Mouse (Mus musculus) limb, embryonic 14.5 days (tissue): ENCODE results near the gene Dusp6. TPM values are rescaled to one million over a fixed set of nuclear protein-coding genes. Genes with fewer than 3 reads are reported as not detected.

Experiments
- ATAC-seq: fragments of 200-750 bp; cut with Nextera tagmentation; 2 replicates; pipeline ENCODE4 v1.8.0; 2017; ENCODE audit warnings: low read depth, moderate number of reproducible peaks, moderate TSS enrichment; ENCODE audit not compliant: low FRiP score
- DNase-seq: peaks from one replicate; pipeline ENCODE4 v3.0.0-alpha.2; 2015; ENCODE audit warnings: low spot score
- H3K27ac ChIP-seq: fragments of 300-500 bp; sonication (generic); replicated peaks from 2 replicates; pipeline ENCODE4 v1.5.1; 2014; ENCODE audit warnings: low read depth, mild to moderate bottlenecking, low read length, moderate library complexity, mixed read lengths
- H3K27me3 ChIP-seq: fragments of 300-500 bp; sonication (generic); 2 replicates; pipeline ENCODE4 v1.6.1; 2014; ENCODE audit warnings: low read length, mixed read lengths; ENCODE audit not compliant: control insufficient read depth, insufficient read depth
- H3K36me3 ChIP-seq: fragments of 300-500 bp; sonication (generic); 2 replicates; pipeline ENCODE4 v1.6.1; 2014; ENCODE audit warnings: mild to moderate bottlenecking, low read length, moderate library complexity, mixed read lengths; ENCODE audit not compliant: control insufficient read depth, insufficient read depth
- H3K4me1 ChIP-seq: fragments of 300-500 bp; sonication (generic); 2 replicates; pipeline ENCODE4 v1.6.1; 2014; ENCODE audit warnings: antibody characterized with exemption, low read length, mixed read lengths; ENCODE audit not compliant: control insufficient read depth, insufficient read depth
- H3K4me2 ChIP-seq: fragments of 300-500 bp; sonication (generic); replicated peaks from 2 replicates; pipeline ENCODE4 v1.6.1; 2014; ENCODE audit warnings: low read depth, mild to moderate bottlenecking, low read length, moderate library complexity; ENCODE audit not compliant: severe bottlenecking
- H3K4me3 ChIP-seq: fragments of 300-500 bp; sonication (generic); replicated peaks from 2 replicates; pipeline ENCODE4 v1.5.1; 2014; ENCODE audit warnings: low read length
- H3K9ac ChIP-seq: fragments of 300-500 bp; sonication (generic); 2 replicates; pipeline ENCODE4 v1.6.1; 2014; ENCODE audit warnings: mild to moderate bottlenecking, low read depth, low read length, moderate library complexity; ENCODE audit not compliant: severe bottlenecking
- H3K9me3 ChIP-seq: fragments of 300-500 bp; sonication (generic); 2 replicates; pipeline ENCODE4 v1.6.1; 2016; ENCODE audit warnings: low read length; ENCODE audit not compliant: control insufficient read depth
- POLR2A ChIP-seq: fragments of 200-500 bp; IDR thresholded peaks from 2 replicates; pipeline ENCODE4 v1.8.0; 2012; ENCODE audit warnings: inconsistent platforms, mild to moderate bottlenecking, moderate library complexity, borderline replicate concordance; ENCODE audit not compliant: insufficient read depth, insufficient read length; ENCODE audit errors: extremely low read depth
- WGBS: fragments of 180-500 bp; shearing (Covaris S2); extraction: QIAGEN DNeasy Blood & Tissue Kit; methylation state at CpG from one replicate; pipeline ENCODE4 v1.1.7; 2014; 5-methylcytosine and 5-hydroxymethylcytosine counted together
- polyA plus RNA-seq, 2 experiments: library from polyadenylated mRNA; depleted of rRNA in 1 of 2; stranded (reverse) in 1 of 2; unstranded in 1 of 2; fragments of >200 nt; fragmentation: Nextera tagmentation in 1 of 2; extraction: Ambion mirVana in 1 of 2; gene quantifications; 2 replicates each; pipeline versions ENCODE4 v1.2.1 to v1.2.3; 2012 to 2014

The Dusp6 gene
- polyA plus RNA-seq, 2 experiments, result 60.2 to 67.7 TPM

DNA sequence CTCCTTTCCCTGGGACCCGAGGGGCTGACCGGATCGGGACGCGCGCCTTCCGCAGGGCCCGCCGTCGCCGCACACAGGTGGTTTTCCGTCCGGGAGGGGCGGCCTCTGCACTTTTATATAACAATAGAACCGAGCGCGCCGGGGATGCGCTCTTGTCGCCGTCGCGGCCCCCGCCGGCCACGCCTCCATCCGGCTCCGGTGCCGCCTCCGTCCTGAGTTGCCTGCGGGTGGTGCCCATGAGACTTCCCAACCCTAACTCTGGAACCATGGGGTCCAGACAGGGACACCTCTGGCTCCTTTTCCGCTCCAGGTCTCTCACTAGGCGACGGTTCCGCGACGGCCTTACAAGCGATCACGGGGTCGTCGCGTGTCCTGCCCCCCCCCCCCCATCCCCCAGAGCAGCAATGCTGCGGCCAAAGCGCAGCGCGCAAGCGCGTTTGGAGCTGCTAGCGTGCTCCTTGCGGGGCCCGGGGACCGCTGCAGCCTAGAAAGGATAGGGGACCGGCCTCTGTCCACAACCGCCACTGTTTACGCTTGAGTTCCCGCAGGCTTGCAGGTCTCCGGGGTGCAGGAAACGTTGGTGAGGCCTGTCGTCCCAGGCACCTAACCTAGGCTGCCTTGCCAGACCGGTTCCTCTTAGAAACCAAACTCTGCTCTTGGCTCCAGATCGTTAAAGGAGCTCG lies 1.3 kb upstream of the Dusp6 start:
- under 1% methylated on average over 44 of the region's 62 CpGs for WGBS
- Histone ChIP-seq H3K9ac (peak overlapping the region; percentile 91), H3K9me3 (no peaks in the 10 kb centered on the region), H3K4me2 (peak overlapping the region; percentile 94), H3K27me3 (no peaks in the 10 kb centered on the region), H3K27ac (peak overlapping the region; percentile 96), H3K4me1 (peaks cover 14% of the 10 kb centered on the region), H3K36me3 (peaks cover 8% of the 10 kb centered on the region), H3K4me3 (peak overlapping the region; percentile 73)
- ATAC-seq (peak; percentile 54), DNase-seq (peak; percentile 78)
- peak; percentile 58; the same call in 1 of the 2 replicates for TF ChIP-seq POLR2A

DNA sequence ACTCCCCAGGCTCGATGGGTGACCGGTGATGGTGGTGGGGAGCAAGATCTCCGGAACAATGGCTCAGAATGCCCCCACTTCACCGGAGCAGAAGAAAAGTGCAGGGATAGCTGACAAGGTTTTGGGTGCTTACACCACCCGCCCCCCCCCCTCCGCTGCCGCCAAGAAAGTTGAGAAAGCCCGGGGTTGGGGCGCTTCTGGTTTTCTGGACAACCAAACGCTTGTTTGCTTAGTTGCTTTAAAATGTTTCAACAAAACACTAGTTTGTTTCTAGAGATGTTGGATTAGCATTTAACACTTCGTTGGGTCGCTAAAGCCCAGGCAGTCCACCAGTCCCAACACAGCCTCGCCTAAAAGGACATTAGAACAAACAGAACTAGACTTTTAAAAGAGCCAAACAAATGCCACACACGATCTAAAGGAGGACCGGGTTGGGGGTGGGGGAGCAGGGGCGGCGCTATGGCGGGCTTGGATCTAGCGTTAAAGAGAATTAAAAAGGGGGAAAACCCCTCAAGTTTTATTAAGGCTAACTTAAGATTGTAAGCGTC lies 638 bp upstream of the Dusp6 start:
- Histone ChIP-seq H3K27me3 (no peaks in the 10 kb centered on the region), H3K9me3 (no peaks in the 10 kb centered on the region), H3K4me2 (peak overlapping the region; percentile 94), H3K4me3 (peak overlapping the region; percentile 73), H3K4me1 (peaks cover 14% of the 10 kb centered on the region), H3K9ac (peak overlapping the region; percentile 91), H3K27ac (peak overlapping the region; percentile 96), H3K36me3 (peaks cover 8% of the 10 kb centered on the region)
- DNase-seq (peak; percentile 15), ATAC-seq (peak; percentile 16)
- TF ChIP-seq POLR2A, result 0 out of 2 replicates have a peak, but pooled peaks have one; percentile 5
- under 1% methylated on average over 20 of the region's 20 CpGs for WGBS

DNA sequence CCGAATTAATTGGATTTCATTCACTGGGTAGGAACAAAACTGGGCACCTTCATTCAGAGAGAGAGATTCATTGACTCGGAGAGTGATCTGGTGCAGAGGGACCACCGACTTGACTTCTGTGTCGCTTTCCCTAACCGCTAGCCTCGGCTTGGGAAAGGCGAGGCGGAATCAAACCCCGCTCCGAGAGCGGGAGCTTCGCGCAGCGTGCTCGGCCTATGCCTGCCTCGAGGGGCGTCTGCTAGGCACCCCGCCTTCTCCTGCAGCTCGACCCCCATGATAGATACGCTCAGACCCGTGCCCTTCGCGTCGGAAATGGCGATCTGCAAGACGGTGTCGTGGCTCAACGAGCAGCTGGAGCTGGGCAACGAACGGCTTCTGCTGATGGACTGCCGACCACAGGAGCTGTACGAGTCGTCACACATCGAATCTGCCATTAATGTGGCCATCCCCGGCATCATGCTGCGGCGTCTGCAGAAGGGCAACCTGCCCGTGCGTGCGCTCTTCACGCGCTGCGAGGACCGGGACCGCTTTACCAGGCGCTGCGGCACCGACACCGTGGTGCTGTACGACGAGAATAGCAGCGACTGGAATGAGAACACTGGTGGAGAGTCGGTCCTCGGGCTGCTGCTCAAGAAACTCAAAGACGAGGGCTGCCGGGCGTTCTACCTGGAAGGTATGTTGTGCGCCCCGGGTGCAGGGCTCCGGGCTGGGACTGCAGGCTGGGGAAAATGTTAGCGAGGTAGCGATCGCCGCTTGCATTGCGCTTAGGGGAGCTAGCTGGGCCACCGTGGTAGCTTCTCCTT lies 589 bp downstream of the Dusp6 start:
- WGBS, result under 1% methylated on average over 66 of the region's 66 CpGs
- peak overlapping the region; percentile 94 for H3K4me2 ChIP-seq
- H3K9me3 ChIP-seq, result no peaks in the 10 kb centered on the region
- peaks cover 8% of the 10 kb centered on the region for H3K36me3 ChIP-seq
- DNase-seq, result peak; percentile 25
- H3K4me3 ChIP-seq, result peak overlapping the region; percentile 73
- ATAC-seq, result peak; percentile 11; the same call in 1 of the 2 replicates
- peaks cover 24% of the 10 kb centered on the region for H3K4me1 ChIP-seq
- H3K9ac ChIP-seq, result peak overlapping the region; percentile 85
- peak overlapping the region; percentile 96 for H3K27ac ChIP-seq
- no peaks in the 10 kb centered on the region for H3K27me3 ChIP-seq
- no peak; the same call in 1 of the 2 replicates for TF ChIP-seq POLR2A

DNA sequence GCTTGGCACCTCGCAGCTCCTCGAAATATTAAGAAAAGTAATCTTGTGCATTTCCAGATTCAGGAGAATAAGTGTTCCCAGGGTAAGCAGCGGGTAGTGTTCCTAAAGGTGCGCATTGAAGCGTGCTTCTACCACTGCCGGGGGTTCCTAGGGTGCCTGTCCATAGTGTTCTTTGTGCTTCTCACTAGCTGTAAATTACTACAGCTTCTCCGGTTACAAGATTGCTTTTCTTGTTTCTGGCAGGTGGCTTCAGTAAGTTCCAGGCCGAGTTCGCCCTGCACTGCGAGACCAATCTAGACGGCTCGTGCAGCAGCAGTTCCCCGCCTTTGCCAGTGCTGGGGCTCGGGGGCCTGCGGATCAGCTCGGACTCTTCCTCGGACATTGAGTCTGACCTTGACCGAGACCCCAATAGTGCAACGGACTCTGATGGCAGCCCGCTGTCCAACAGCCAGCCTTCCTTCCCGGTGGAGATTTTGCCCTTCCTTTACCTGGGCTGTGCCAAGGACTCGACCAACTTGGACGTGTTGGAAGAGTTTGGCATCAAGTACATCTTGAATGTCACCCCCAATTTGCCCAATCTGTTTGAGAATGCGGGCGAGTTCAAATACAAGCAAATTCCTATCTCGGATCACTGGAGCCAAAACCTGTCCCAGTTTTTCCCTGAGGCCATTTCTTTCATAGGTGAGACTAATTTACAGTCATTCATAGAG lies 1.4 kb downstream of the Dusp6 start:
- ATAC-seq (no peak), DNase-seq (peak; percentile 37)
- no peaks in the 10 kb centered on the region for H3K27me3 ChIP-seq
- H3K36me3 ChIP-seq, result peaks cover 8% of the 10 kb centered on the region
- peak overlapping the region; percentile 85 for H3K9ac ChIP-seq
- peak overlapping the region; percentile 73 for H3K4me3 ChIP-seq
- peak overlapping the region; percentile 94 for H3K4me2 ChIP-seq
- H3K27ac ChIP-seq, result peak overlapping the region; percentile 96
- TF ChIP-seq POLR2A, result no peak
- H3K9me3 ChIP-seq, result no peaks in the 10 kb centered on the region
- H3K4me1 ChIP-seq, result peaks cover 32% of the 10 kb centered on the region
- WGBS, result 1% methylated on average over 26 of the region's 26 CpGs
